19 mouse cellular contexts compared by ENCODE assay signal in genomic region chr14:78895496-78895895, GRCm38 (mm10). TPM values are rescaled to one million over a fixed set of nuclear protein-coding genes. Genes with fewer than 3 reads are reported as not detected.
DNase-seq lines count a peak whose midpoint lies in the region; ATAC-seq and TF ChIP-seq lines count a peak whose summit lies in the region.
"Had no signal": no experiment of that assay in that cellular context is flagged by ENCODE, and none has a peak within 500 bp of the region (broad histone marks: within the 10 kb centered on the region; RNA-seq: fewer than 3 reads in every experiment).

No protein-coding gene starts in this region.

- H3K9ac ChIP-seq in liver, adult 2 months (ENCODE audit: low read depth, low read length) = no peak overlapping the region
- H3K9ac ChIP-seq in liver, embryonic 11.5 days (ENCODE audit: low read depth, low read length) = no peak overlapping the region
- H3K9ac ChIP-seq: embryonic facial prominence, embryonic 13.5 days; forebrain, embryonic 12.5 days; forebrain, embryonic 15.5 days; heart, embryonic 12.5 days; heart, embryonic 15.5 days; hindbrain, embryonic 14.5 days had no signal

- intact Hi-C loops in gastrocnemius, adult 2 months (cut with DNase I) = loop anchor here (5.0 kb wide), 1 partner anchor 43 kb away; no protein-coding TSS in a partner anchor
- intact Hi-C loops in gastrocnemius, postnatal 14 days (cut with DNase I; ENCODE audit: low total_unique reads) = no loop called here

- H3K36me3 ChIP-seq in kidney, adult 2 months (ENCODE audit: control insufficient read depth, insufficient read depth, low read length) = no peaks in the 10 kb centered on the region
- H3K36me3 ChIP-seq in liver, adult 2 months (ENCODE audit: control insufficient read depth, insufficient read depth, low read length) = no peaks in the 10 kb centered on the region
- H3K36me3 ChIP-seq in liver, embryonic 11.5 days (ENCODE audit: control insufficient read depth, insufficient read depth, low read length) = no peaks in the 10 kb centered on the region
- H3K36me3 ChIP-seq: embryonic facial prominence, embryonic 10.5 days; embryonic facial prominence, embryonic 13.5 days; forebrain, embryonic 12.5 days; forebrain, embryonic 15.5 days; heart, embryonic 12.5 days; heart, embryonic 15.5 days had no signal

- H3K27me3 ChIP-seq in kidney, adult 2 months (replicated peaks; ENCODE audit: control insufficient read depth, insufficient read depth, low read length) = no peaks in the 10 kb centered on the region
- H3K27me3 ChIP-seq in liver, adult 2 months (ENCODE audit: control insufficient read depth, insufficient read depth, low read length) = no peaks in the 10 kb centered on the region
- H3K27me3 ChIP-seq in liver, embryonic 11.5 days (replicated peaks; ENCODE audit: control insufficient read depth, insufficient read depth, low read length) = no peaks in the 10 kb centered on the region
- H3K27me3 ChIP-seq: embryonic facial prominence, embryonic 13.5 days; forebrain, embryonic 12.5 days; forebrain, embryonic 15.5 days; heart, embryonic 12.5 days; heart, embryonic 15.5 days had no signal

- DNase-seq in gastrocnemius, adult 2 months = no peak
- no peak for DNase-seq in gastrocnemius, postnatal 14 days
- DNase-seq in kidney, adult 2 months = peak; percentile 26
- no peak for DNase-seq in kidney, postnatal 10 days
- peak; percentile 92 for DNase-seq in liver, adult 2 months (ENCODE audit: extremely low read depth, low read depth, low spot score)
- DNase-seq in liver, embryonic 11.5 days (ENCODE audit: low spot score) = no peak
- peak; percentile 42 for DNase-seq in large intestine, adult 2 months (ENCODE audit: low read depth, low spot score)
- DNase-seq: adrenal gland, adult 8-10 months; adrenal gland, postnatal 25 days; embryo, embryonic 11 days had no signal

- no peak overlapping the region for H3K4me2 ChIP-seq in liver, embryonic 11.5 days
- H3K4me2 ChIP-seq: embryonic facial prominence, embryonic 13.5 days; forebrain, embryonic 12.5 days; forebrain, embryonic 15.5 days; heart, embryonic 12.5 days; heart, embryonic 15.5 days; hindbrain, embryonic 14.5 days had no signal

- WGBS in kidney, adult 2 months = 100% methylated on average over 1 of the region's 1 CpGs
- WGBS in liver, adult 2 months = 88% methylated on average over 1 of the region's 1 CpGs
- 90% methylated on average over 1 of the region's 1 CpGs for WGBS in liver, embryonic 11.5 days
- WGBS in large intestine, adult 2 months = 88% methylated on average over 1 of the region's 1 CpGs

- 0 out of 2 replicates have a peak overlapping the region, but pooled peaks have one; percentile 21 for H3K27ac ChIP-seq in gastrocnemius, adult 2 months
- no peak overlapping the region for H3K27ac ChIP-seq in kidney, adult 2 months (ENCODE audit: insufficient read depth, low read depth, low read length)
- peak overlapping the region; percentile 50 for H3K27ac ChIP-seq in liver, adult 2 months (replicated peaks; ENCODE audit: insufficient read depth, low read depth, low read length)
- no peak overlapping the region for H3K27ac ChIP-seq in liver, embryonic 11.5 days (ENCODE audit: low read depth, low read length)
- H3K27ac ChIP-seq: embryonic facial prominence, embryonic 10.5 days; embryonic facial prominence, embryonic 13.5 days; forebrain, embryonic 12.5 days; forebrain, embryonic 15.5 days; heart, embryonic 15.5 days; hindbrain, embryonic 14.5 days had no signal

- no peak for TF ChIP-seq CTCF in gastrocnemius, adult 2 months (IDR thresholded peaks at IDR 0.05)
- no peak for TF ChIP-seq CTCF in kidney, adult 2 months (conservative IDR thresholded peaks at IDR 0.05; ENCODE audit: insufficient read depth, insufficient read length, low read depth, low read length)
- no peak for TF ChIP-seq CTCF in liver, adult 2 months (IDR thresholded peaks at IDR 0.05; ENCODE audit: low read depth, low read length)

- peaks cover 9% of the 10 kb centered on the region; the same call in 1 of the 2 replicates for H3K79me2 ChIP-seq in liver, adult 2 months (ENCODE audit: control insufficient read depth, insufficient read depth, low read length)

- TF ChIP-seq POLR2A in kidney, adult 2 months (IDR thresholded peaks at IDR 0.05; ENCODE audit: low read depth, low read length) = no peak
- TF ChIP-seq POLR2A in liver, adult 2 months (IDR thresholded peaks at IDR 0.05; ENCODE audit: extremely low read depth, insufficient read depth, low read length) = no peak

- peaks cover 6% of the 10 kb centered on the region; the same call in 1 of the 2 replicates for H3K4me1 ChIP-seq in kidney, adult 2 months (ENCODE audit: control insufficient read depth, insufficient read depth, low read length)
- peaks cover 18% of the 10 kb centered on the region for H3K4me1 ChIP-seq in liver, adult 2 months (ENCODE audit: control insufficient read depth, insufficient read depth, low read length)
- no peaks in the 10 kb centered on the region for H3K4me1 ChIP-seq in liver, embryonic 11.5 days (replicated peaks; ENCODE audit: control insufficient read depth, insufficient read depth, low read length)
- H3K4me1 ChIP-seq: embryonic facial prominence, embryonic 10.5 days; forebrain, embryonic 12.5 days; forebrain, embryonic 15.5 days had no signal

- ATAC-seq in liver, embryonic 11.5 days (replicated peaks; ENCODE audit: low FRiP score) = no peak
- ATAC-seq: activated CD4-positive, CD25-positive, alpha-beta regulatory T cell, adult 4 months; forebrain, embryonic 15.5 days had no signal

- no peak overlapping the region for H3K4me3 ChIP-seq in gastrocnemius, adult 2 months
- no peak overlapping the region for H3K4me3 ChIP-seq in kidney, adult 2 months (ENCODE audit: insufficient read depth, low read depth, low read length)
- H3K4me3 ChIP-seq in liver, adult 2 months (ENCODE audit: insufficient read depth, low read depth, low read length) = no peak overlapping the region
- no peak overlapping the region for H3K4me3 ChIP-seq in liver, embryonic 11.5 days (ENCODE audit: low read depth, low read length)
- H3K4me3 ChIP-seq: embryonic facial prominence, embryonic 10.5 days; embryonic facial prominence, embryonic 13.5 days; erythroblast, embryonic 14.5 days; forebrain, embryonic 12.5 days; forebrain, embryonic 15.5 days; heart, embryonic 12.5 days; heart, embryonic 15.5 days had no signal

- no peaks in the 10 kb centered on the region for H3K9me3 ChIP-seq in liver, embryonic 11.5 days (ENCODE audit: control insufficient read depth, low read length)
- H3K9me3 ChIP-seq: embryonic facial prominence, embryonic 10.5 days; embryonic facial prominence, embryonic 13.5 days; forebrain, embryonic 12.5 days; forebrain, embryonic 15.5 days; heart, embryonic 12.5 days; heart, embryonic 15.5 days had no signal

RNA-seq across cellular contexts. Expression of gene Vwa8, which starts 46.6 kb away (rescaled TPM):
- 10 to 100 TPM; 64.5 to 83.1 TPM for total RNA-seq in gastrocnemius, adult 2 months (2021)
- total RNA-seq in gastrocnemius, postnatal 14 days (2021) = 10 to 100 TPM; 54.5 to 69.9 TPM
- 71.2 and 78.0 TPM in 2 replicates for polyA plus RNA-seq in kidney, adult 2 months (2012; rRNA removed)
- 88.7 and 106 TPM in 2 replicates for total RNA-seq in liver, adult 2 months (2014; rRNA removed)
- 44.0 and 48.9 TPM in 2 replicates for polyA plus RNA-seq in liver, adult 2 months (2012; rRNA removed)
- polyA plus RNA-seq in liver, embryonic 11.5 days (2014; fragmentation: Nextera tagmentation; extraction: Ambion mirVana) = 12.6 and 13.2 TPM in 2 replicates
- polyA plus RNA-seq in large intestine, adult 2 months (2012; rRNA removed) = 12.2 and 18.1 TPM in 2 replicates

Comparison
In these comparisons a context has a peak if more than half of its experiments do, and no peak if none do; other contexts are left out.
1. DNase-seq: peak in kidney, adult 2 months (single experiment), liver, adult 2 months (single experiment) and large intestine, adult 2 months (single experiment); none in gastrocnemius, adult 2 months (single experiment), gastrocnemius, postnatal 14 days (single experiment), kidney, postnatal 10 days (single experiment) and liver, embryonic 11.5 days (single experiment).
2. H3K27ac ChIP-seq: peak in gastrocnemius, adult 2 months (single experiment) and liver, adult 2 months (single experiment); none in kidney, adult 2 months (single experiment) and liver, embryonic 11.5 days (single experiment).